Mouse (Mus musculus) gastrocnemius, postnatal 36 days (tissue): Measurements from ENCODE around the gene Layn. TPM values are rescaled to one million over a fixed set of nuclear protein-coding genes. Genes with fewer than 3 reads are reported as not detected.

Experiments
- DNase-seq, 2 experiments: peaks; one replicate each; pipeline ENCODE4 v3.0.0; 2022
- intact Hi-C: fragments of 180-260 bp; cut with DNase I; formaldehyde crosslinking; loops from one replicate; pipeline ENCODE4 v1.15.1; 2025
- microRNA-seq, 2 experiments: library from miRNA; unstranded; fragments of <30 nt; microRNA quantifications; one replicate each; pipeline ENCODE4 v1.2.0; 2021
- total RNA-seq, 2 experiments: library from RNA; stranded (reverse); gene quantifications; 2 replicates each; pipeline ENCODE4 v1.2.3; 2021

The Layn gene
- total RNA-seq, 2 experiments from 2014 or later = 1.3 to 1.5 TPM

DNA sequence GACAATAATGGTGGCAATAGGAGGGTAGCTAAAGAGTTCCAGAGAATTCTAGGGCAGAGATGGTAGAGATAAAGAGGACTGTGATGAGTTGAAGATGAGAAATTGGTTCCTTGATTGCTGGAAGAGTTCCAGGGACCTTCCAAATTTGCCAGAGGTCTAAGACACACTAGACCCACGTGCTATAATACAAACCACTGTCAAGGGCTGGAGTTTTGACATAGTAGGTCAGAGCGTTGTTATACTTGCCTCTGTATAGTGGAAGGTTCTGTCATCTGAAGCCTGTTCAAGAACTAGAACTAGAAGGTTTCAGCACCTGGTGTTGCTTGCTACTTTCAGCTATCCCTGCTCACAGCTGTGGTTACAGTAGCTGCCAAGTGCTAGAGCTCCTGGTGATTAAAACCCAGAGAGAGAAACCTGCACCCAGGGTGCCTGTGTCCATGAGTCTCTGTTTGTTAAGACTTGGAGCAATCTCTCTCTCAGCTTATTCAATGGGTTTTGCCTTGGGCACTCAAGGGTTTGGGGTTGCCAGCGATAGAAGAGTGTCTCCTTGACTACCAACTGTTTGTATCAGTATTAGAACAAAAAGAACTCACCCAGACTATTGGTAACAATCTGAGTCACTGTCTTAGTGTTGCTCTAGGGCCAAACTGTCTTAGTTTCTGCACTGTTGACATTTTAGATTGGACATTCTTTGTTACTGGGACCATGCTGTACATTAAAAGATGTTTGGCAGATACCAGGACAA is 43.9 kb downstream of the Layn start:
- DNase-seq = no peak
- intact Hi-C loops = no loop called here

DNA sequence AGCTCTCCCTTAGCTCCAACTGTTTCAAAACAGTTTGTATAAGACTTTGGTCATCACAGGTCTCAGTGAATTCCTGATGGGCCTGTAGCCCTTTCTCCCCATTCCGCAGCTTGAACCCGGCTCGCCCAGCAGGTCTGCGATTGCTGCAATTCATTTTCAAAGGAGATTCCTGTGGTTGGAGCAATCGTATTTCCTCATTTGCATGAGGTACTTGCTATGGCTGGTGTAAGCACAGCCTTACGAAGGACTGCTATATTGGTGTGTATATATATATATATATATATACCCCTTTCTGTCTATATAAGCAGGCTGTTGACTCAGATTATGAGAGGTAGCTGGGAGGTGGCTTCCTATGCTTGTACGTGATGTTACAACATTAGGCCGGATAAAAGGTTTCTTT is 44.6 kb downstream of the Layn start:
- DNase-seq = no peak
- intact Hi-C loops = no loop called here

DNA sequence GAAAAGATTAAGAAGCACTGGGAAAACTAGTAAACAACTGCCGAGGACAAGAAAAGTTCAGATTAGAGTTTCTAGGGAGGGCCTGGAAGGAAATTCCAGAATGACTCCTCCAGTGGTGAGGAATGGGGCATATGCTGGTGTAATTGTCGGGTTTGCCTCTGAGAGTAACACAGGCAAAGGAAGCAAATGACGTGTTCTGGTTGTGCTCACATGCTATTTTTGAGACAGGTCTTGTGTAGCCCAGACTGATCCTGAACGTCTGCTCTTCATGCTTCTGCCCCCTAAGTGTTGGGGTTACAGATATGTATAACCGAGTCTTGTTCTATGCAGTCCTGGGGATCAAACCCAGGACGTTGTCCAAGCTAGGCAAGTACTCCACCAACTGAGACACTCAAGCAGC is 45.3 kb downstream of the Layn start:
- intact Hi-C loops = no loop called here
- no peak for DNase-seq

DNA sequence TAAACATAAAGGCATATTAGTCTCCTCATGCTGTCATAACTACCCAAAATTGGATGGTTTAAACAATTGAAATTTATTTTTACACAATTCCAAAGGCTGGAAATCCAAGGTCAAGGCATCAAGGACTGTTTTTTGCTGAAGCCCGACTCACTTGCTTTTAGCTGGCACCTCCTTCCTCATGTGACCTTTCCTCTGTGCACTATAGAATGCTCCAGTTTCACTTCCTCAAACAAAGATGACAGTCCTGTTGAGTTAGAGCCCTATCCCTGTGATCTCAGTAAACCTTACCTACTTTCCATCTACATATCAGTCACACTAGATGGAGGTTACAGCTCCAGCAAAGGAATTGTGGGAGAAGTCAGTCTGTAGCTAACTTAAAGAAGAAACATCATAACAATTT is 46.7 kb downstream of the Layn start:
- intact Hi-C loops = no loop called here
- no peak for DNase-seq

DNA sequence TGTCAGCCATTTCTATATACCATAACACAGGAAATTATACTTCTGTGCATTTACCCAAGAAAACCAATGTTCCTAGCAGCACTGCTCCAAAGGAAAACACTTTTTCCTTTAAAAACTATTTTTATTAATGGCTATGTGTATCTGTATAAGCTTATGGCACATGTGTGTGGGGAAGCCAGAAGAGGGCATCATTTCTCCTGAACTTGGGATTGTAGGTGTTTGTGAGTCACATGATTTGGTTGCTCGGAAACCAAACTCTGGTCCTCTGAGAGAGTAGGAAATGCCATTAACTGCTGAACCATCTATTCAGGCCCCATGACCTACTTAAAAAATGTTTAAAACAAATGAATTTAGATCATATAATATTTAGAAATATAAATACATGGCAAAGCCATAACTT is 49.9 kb downstream of the Layn start:
- intact Hi-C loops = no loop called here
- DNase-seq = no peak

DNA sequence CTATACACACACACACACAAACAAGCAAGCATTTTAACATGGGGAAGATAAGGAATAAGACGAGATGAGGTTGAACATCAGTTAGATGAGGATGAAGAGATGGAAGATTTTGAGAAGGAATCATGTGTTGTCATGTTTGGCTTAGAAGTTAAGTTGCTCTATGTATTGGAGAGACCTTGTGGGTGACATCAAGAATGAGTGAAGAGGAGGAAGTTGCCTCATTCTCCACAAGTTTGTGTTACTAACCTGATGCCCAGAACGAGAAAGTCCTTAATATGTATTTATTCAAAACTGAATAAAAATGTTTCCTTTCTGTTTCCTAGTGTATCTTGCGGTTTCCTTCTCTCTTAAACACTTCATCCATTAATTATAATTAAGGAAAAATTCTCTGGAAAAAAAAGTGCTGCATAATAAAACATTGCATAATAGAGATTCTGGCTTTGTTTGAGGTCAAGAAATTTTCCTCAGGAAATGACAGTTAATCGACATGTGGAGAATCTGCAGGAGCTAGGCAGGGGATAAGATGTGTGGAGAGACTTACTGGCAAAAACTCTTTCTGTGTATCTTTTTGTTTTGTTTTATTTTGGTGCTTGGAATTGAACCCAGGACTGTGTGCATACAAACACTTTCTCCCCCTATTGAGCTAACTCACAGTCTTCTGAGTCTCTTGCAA is 55.6 kb downstream of the Layn start:
- DNase-seq = no peak
- intact Hi-C loops = no loop called here

DNA sequence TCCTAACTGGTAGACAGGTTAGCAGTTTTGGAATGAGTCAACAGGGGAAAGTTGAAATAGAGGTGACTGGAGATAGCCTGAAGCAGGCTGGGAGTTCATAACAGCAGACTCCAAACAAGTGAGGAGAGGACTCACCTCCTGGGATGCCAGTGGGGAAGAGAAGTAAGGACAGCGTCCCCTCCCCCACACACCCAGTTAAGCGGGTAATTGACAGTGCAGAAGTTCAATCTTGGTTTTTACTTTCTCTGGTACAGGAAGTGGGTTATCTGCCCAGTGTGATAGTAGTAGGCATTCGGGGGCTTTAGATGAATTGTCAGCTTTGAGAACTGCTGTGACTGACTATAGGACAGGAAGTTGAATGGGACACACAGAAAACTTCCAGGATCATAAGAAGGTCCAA is 56.5 kb downstream of the Layn start:
- intact Hi-C loops = no loop called here
- no peak for DNase-seq

DNA sequence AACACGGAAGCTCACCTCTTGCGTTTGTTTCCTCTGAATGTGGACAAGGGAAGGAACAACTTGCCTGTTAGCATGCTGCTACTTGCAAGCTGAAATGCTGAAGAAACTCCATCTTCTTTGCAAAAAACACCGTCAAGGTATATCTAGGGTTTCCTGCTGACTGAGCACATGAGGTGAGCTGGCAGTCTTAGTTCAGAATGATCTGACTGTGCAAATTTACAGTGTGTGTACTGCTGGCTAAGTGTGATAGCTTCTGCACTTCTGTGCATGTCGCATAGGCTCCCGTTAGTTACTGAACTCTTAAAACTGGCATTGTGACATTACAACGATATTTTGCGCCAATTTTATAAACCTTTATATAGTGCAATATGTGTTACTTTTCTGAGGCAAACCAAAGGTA is 57.2 kb downstream of the Layn start:
- DNase-seq = no peak
- intact Hi-C loops = loop anchor here (10.0 kb wide), 1 partner anchor 135 kb away; no protein-coding TSS in a partner anchor

DNA sequence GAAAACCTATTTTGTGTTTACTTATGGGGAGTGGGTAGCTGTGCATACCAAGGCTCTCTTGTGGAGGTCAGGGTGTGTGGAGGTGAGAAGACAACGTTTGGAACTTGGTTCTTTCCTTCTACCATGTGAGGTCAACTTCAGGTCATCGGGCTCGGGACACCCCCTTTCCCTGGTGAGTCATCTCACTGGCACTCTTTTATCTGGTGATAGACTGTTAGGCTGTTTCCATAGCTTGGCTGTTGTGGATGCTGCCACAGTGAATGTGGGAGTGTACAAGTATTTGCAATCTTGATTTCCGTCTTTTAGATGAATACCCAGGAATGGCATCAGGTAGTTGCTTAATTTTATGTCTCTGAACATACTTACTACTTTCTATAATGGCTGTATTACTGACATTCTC is 61.2 kb downstream of the Layn start:
- DNase-seq = no peak
- intact Hi-C loops = loop anchor here (10.0 kb wide), 1 partner anchor 139 kb away; no protein-coding TSS in a partner anchor

DNA sequence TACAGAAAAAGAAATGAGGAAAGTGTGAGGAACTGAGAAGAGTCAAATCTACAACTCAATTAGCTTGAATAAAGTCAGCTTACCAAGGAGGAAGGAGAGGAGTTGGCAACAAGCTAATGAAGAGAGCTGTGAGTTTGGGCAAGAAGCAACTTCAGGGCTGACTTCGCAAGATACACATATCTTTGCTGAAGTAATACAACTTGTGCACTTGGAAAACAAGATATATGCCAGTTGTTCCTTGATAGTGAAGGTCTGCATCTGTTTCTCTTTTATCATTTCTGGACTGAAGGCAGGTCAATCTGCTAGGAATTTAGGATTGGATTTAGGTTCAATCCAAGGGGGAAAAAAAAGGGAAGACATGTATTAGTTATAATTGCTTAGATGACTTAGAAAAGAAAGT is 63.2 kb downstream of the Layn start:
- intact Hi-C loops = loop anchor here (10.0 kb wide), 1 partner anchor 141 kb away; no protein-coding TSS in a partner anchor
- DNase-seq = no peak

DNA sequence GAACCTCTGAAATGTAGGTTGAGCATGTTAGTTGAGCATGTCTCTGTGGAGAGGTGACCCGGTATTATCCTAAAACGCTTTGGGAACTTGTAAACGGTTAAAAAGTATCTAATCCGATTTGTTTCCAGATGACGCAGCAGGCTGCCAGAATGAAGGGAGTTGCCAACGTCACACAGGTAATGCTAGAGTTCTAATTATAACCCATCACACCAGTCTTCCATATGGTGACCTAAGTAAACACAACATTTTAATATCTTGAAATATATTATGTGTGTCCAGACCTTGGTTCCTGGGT is 67.3 kb downstream of the Layn start:
- intact Hi-C loops = loop anchor here (1.0 to 5.0 kb wide), 2 partner anchors 160 to 207 kb away; no protein-coding TSS in a partner anchor
- no peak for DNase-seq

DNA sequence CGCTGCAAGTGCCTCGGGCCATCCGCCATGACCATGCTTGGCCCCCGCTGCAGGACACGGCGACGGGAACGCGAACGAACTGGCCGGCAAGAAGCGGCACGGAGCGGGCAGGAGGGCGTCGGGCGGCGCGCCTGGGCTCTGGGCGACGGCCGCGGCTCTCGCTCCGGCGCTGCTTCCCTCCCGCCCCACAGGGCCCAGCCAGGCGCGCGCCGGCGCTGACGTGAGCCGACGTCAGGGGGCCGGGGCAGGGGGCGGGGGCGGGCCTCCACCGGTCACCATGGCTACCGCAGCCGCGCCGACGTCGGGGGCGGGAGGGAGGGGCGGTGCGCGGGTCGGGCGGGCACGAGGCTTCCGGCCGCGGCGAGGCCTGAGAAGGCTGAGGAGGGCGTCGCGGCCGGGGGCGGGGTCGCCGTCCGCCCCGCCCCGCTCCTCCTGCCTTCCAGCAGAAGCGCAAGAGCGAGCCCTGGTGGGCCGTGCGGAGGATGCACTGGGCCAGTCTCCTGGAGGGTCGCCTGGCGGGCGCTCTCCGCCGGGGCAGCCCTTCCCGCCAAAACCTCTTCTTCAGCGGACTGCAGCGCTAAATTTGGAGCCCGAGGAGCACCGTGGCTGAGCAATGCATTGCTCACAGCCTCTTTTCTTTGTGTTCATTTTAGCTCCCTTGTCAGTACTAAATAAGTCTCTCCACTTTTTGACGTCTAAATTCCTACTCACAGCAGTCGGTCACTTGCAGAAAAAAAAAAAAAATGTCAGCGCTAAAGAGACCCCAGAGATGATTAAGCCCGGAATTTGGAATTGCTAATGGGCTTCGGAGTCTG is 67.8 kb downstream of the Layn start, which contains the start of gene Sik2:
Sik2 (minus strand) TSS at position 233 of the 815 bp plus-strand sequence.
- intact Hi-C loops = loop anchor here (1.0 to 5.0 kb wide), 2 partner anchors 160 to 207 kb away; no protein-coding TSS in a partner anchor

DNA sequence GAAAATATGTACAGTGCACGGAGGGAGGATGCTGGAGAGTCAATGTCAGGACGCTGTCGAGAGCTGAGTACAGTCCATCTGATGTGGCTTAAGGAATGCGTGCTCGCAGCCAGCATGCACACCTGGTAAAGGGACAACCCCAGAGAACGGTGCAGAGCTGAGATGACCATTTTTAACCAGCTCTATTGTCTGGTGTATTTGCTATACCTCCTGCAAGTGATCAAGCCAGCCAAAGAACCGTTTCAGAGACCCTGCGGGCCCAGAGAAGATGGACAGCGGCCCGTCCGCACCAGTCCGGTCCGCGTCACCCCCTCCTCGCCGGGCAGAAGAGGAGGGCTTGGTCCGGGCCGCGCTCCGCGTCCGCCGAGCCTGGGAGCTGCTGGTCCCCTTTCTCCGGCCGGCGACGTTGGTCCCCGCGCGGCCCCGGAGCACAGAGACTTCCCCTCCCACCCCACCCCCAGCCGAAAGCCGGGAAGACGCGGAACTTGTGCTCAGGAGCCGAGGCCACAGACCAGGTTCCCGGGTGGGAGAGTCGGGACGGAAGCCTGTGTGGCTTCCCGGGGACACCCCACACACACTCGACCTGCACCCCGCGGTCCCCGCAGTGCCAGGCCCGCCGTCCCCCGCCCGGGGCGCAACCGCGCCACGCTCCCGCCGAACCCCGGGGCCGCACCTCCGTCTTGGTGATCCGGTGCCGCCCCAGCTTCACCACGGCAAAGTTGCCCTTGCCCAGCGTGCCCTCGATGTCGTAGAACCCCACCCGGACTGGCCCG is 68.6 kb downstream of the Layn start:
- peak; percentile 13 to 73 for DNase-seq
- intact Hi-C loops = loop anchor here (5.0 kb wide), 1 partner anchor 206 kb away; no protein-coding TSS in a partner anchor

More for the DNA sequence above, 67.8 kb downstream of the Layn start, which contains the start of gene Sik2:
- DNase-seq = peak; percentile 80 to 87

DNA sequence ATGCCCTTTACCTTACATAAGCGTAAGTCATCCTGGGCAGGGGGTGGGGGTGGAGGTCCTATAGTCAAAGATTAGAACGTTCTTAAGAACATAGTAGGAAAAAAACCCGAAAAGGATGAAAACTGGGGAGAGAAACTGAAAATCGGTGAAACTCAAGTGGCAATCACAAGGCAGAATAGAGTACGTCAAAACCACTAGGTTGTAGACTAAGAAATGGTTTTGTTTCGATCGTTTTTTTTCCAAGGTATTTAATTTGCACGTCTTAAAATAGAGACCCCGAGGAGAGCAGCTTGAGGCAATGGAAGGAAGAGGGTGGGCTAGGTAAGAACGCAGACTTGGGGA is 69.2 kb downstream of the Layn start:
- no peak for DNase-seq
- intact Hi-C loops = loop anchor here (5.0 kb wide), 1 partner anchor 205 kb away; no protein-coding TSS in a partner anchor

DNA sequence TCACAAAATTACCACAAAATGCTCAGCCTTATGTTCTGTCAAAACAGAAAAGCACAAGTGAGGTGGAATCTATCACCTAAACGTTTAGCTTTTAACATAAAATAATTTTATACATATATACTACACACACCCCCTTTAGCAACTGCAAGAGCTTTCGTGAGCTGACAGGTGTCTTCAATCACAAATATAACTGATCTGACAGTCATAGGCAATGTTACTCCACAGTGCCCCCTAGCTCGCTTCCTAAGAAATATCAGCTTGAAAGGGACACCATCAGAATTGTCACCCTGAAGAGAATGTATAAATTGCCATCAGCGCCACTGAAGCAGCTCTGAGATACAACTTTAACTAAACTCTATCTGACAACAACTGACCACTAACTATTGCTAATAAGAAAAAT is 70.0 kb downstream of the Layn start:
- DNase-seq = peak in 1 of 2 experiments; percentile 38
- intact Hi-C loops = loop anchor here (5.0 kb wide), 1 partner anchor 205 kb away; no protein-coding TSS in a partner anchor

Small RNA genes lying within 50 kb of the gene (microRNA-seq; reads per million reads assigned to microRNA genes)
- gene Mir34b (3.6 to 5.2 reads per million in 2 experiments), gene Mir34c (43.1 to 94.9 reads per million in 2 experiments)

Other genes starting within 250 kb of the Layn start
- 1 to 10 TPM; 4.9 to 5.9 TPM for gene Ppp2r1b, start 231.8 kb downstream of the Layn start, total RNA-seq
- gene Sik2, start 68.0 kb downstream of the Layn start, total RNA-seq = 10 to 100 TPM; 21.8 to 21.9 TPM
- not detected for gene Btg4, start 16.2 kb downstream of the Layn start, total RNA-seq
- not detected for gene 4833427G06Rik, start 25.0 kb upstream of the Layn start, total RNA-seq
- not detected for gene Gm32742, start 88.4 kb upstream of the Layn start, total RNA-seq
- gene Pou2af1, start 136.6 kb upstream of the Layn start, total RNA-seq = under 1 TPM in 1 of 2 experiments, not detected in 1; 0.18 TPM
- gene Colca2, start 201.5 kb upstream of the Layn start, total RNA-seq = under 1 TPM in 1 of 2 experiments, not detected in 1; 0.33 TPM